Mouse (Mus musculus) ZHBTc4 (cell line): ENCODE results near the gene Agap3.

Experiments
- DNase-seq: peaks from one replicate; pipeline ENCODE4 v3.0.0-alpha.2; 2011; ENCODE audit warnings: low read depth, low spot score

Agap3 gene

DNA sequence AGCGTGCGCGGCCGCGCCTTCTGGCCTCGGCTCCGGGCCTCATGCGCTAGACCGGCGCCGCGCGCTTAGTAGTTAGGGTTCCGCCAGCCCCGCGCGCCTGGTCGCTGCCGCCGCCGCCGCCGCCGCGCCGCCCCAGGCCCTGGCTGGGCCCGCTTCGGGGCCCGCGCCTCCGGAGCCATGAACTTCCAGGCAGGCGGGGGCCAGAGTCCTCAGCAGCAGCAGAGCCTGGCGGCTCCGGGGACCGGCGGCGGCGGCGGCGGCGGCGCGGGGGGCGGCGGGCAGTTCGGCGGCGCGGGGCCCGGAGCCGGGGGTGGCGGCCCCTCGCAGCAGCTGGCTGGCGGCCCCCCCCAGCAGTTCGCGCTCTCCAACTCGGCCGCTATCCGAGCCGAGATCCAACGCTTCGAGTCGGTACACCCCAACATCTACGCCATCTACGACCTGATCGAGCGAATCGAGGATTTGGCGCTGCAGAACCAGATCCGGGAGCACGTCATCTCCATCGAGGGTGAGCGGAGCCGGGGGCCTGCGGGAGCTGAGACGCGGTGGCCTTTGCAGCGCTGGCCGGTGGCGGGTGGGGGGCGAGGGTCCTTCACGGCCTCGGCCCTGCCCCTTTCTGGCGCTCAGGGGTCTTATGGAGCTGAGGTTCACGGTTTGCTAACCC is at the start of gene Agap3:
TSS of gene Agap3 (plus strand) at position 148 of the 661 bp plus-strand sequence.
- peak; percentile 42 for DNase-seq

DNA sequence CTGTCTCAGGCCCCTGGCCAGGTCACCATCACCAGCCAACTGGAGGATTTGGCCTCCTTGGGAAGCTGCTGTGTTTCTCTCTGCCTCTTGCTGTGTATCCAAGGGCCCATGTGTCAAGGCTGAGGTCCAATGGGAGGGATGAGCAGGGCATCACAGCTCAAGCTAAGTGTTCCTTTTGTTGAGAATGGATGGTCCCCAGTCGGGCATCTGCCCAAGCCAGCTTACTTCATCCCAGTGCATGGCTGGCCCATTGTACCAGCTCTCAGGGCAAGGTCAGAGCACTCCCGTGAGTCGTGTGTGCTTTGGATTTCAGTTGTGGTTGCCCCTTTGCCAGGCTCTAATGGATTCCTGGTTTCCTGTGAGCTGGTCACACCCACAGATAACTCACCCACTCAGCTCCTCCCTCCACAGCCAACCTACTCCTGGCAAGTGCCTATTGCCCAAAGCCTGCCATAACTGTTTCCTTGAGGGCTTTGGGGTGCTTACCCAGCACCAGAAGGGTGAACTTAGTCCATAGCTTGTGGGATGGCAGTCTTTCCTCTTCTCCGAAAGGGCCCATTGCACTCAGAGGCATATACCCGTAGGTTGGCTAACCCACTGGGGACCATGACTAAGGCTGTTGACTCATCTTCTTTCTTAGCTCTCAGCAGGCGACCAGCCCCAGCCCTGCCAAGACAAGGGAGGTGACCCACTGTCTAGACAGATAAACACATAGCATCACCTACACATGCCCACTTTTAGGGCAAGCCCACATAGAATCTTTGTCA is 47.2 kb upstream of the Agap3 start:
- DNase-seq = no peak

DNA sequence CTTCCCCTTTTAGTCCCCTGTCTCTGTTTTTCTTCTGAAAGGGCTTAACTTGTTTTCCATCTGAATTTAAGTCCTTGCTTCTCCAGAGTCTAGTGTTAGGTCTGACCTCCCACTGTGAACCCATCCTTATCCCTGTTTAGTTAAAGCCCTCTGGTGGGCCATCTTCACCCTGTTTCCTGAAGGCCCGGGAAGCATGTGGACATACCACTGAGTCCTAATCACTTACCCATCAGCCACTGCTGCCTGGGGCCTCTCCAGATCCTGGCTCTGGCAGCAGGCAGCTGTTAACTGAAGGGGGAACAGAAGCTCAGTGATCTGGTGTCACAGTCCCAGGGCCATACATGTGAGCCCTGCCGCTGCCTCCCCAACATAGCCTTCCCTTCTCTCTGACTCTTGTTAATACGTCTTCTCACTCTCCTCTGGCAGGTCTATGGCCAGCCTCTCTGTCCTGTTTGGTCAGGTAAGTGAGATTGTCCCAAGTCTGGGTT is 46.5 kb upstream of the Agap3 start:
- no peak for DNase-seq

DNA sequence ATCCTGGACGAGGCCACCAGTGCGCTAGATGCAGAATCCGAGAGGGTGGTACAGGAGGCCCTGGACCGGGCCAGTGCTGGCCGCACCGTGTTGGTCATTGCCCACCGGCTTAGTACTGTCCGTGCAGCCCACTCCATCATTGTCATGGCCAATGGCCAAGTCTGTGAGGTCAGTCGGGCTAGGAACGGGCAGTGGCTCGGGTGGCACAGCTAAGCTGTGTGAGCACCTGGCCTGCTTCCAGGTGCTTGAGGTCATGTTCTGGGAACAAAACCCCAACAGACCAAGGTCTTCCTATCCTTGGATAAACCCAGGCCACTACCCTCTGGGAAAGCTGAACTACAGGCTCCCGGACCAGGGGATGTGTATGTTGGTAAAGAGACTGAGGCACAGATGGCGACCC is 43.3 kb upstream of the Agap3 start:
- DNase-seq = no peak

DNA sequence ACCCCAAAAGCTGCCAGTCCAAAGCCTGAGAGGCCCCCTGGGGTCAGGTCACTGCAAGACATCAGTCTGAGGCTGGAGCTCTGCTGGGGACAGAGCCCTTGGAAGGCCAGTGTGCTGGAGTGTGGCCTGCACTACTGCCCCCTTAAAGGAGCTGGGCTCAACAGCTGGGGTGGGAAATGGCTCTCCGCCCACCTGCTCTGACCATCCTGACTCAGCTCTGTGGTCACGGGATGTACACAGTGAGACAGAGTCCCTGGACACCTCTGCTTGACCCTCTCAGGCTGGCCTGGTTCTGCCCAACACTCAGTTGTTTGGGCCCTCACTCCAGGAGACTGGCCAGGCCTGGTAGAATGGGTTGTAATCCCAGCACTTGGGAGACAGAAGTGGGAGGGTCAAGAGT is 42.5 kb upstream of the Agap3 start:
- DNase-seq = no peak

DNA sequence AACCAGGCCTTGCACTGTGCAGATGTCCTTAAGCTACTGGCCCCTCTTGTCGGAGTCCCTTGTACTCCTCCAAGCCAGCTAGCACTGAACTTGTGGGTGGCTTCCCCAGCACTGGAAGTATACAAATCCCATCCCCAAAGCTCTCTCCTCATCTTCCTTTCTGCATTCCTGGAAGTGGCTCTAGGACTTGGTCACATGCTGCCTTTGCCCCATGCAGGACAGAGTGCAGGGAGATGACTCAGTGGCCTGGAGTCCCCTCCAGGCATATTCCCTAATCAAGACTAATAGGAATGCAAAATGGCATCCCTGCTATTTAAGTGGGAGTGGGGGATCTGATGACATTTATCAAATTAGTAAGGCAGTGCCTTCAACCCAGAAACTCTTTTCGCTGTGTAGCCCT is 39.9 kb upstream of the Agap3 start:
- DNase-seq = no peak

DNA sequence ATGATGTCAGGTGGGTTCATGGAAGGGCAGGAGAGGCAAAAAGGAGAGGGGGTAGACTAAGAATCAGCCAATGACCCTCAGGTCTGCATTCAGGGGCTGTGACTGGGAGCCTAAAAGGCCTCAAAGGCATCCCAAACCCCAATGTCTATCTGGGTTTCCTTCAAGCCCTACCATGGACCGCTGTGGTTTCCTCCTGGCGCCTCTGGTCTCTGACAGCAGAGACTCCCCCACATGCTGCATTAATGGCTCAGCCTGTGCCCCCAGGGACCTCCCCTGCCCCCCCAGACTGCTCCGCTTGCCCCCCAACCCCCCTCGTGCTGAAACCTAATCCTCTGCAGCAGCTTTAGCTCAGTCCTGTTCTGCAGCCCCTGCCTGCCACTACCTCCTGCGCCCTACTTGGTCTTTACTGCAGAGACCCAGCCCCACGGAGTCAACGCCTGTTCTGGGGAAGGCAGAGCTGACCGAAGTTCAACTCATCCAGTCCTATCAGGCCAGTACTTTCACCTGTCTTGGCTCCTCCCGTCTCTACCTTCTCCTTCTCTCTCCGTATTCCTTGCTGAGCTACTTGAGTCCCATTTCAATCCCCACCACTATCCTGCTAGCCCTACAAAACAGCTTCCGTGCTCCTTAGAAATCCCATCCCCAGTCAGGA is 38.8 kb upstream of the Agap3 start, which contains the start of gene Asic3:
TSS of gene Asic3 (plus strand) at position 351 of the 652 bp plus-strand sequence.
- DNase-seq = no peak

DNA sequence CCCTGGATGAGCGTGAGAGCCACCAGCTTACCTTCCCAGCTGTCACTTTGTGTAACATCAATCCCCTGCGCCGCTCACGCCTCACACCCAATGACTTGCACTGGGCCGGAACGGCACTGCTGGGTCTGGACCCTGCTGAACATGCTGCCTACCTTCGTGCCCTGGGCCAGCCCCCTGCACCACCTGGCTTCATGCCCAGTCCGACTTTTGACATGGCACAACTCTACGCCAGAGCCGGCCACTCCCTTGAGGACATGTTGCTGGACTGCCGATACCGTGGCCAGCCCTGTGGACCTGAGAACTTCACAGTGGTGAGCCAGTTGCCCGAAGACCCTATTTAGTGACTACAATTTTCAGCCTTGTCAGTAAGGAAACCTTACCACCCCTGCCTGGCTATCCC is 38.0 kb upstream of the Agap3 start:
- peak; percentile 39 for DNase-seq

DNA sequence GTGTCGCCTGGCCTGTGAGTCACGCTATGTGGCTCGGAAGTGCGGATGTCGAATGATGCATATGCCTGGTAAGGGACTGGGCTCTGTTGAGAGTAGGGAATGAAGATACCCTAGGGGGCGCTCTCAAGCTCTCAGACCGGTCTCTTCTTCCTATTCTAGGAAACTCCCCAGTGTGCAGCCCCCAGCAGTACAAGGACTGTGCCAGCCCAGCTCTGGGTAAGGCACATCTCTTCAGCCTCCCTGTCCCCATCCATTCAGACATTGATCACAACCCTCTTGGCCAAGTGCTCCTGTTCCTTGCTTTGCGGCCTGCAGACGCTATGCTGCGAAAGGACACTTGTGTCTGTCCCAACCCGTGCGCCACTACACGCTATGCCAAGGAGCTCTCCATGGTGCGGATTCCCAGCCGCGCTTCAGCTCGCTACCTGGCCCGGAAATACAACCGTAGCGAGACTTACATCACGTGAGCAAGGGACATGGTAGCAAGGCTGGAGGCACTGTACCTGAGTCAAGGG is 35.7 kb upstream of the Agap3 start:
- DNase-seq = peak; percentile 90

DNA sequence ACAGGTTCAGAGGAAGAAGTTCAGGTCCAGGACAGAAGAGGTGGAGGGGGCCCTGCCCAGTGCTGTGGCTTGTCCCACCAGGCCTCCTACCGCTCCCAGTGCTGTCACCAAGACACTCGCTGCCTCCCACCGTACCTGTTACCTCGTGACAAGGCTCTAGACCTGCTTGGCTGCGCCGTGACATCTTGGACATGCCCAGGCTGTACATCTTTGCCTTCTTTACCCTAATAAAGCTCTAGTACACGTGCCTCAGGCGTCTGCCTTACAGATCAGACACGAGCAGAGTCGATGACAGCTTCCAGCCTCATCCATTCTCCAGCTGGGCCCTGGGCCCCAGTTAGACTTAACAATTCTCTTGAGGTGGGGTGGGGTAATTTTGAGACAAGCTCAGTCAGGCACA is 34.4 kb upstream of the Agap3 start:
- no peak for DNase-seq

DNA sequence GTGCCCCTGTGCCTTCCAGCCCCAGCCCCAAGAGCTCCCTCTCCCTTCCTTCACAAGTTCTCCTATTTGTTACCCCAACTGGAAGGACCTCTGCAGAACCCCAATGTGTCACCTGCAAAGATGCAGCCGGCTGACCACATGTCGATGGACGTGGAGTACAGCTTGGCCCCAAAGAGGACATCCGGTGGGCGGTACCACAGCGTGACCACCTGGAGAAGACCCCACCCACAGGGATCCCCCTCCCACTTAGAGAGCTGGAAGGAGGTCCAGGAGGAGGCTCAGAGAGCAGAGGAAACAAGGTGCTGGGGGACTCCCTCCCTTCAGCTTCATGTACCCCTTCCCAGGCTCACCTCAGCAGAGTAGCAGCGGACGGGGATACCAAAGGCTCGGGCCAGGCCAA is 31.6 kb upstream of the Agap3 start:
- DNase-seq = no peak

DNA sequence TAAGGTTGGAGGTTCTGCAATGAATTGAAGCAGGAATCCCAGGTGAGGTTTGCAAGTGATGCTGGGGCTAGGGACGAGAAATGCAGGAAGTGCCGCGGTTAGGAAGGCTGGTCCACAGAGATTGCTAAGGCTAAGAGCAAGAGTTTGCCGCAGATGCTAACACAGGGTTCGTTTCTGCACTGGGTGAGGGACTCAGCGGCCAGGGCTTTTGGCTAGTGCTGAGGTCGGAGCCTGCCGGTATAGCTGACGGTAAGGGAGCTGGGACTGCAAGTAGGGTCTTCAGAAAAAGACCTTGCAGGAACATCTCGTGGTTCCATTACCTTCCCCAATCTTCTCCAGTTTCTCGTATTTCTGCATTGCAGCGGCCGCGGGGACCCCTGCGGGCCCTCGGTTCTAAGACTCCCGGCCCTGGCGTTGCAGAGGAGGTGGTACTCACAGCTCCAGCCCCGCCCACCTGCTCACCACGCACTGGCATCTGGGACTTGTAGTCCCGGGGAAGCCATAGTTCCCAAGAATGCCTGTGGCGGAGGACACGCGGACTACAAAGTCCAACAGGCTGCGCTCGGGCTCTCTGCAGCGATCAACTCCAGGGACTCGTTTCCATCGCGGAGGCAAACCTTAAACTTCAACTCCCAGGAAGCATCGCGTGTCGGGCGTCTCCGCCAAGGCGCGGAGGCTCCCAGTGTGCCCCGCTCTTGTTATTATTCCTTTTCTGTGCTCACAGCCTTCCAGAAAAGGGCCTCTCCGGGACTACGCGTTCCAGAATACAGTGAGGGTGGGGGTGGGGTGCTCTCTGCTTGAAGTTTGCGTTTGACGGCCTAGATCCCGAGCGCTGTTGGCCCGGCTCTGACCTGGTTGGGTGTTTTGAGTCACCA is 28.6 kb upstream of the Agap3 start, which contains the start of the genes Cdk5 and Slc4a2:
TSS of gene Cdk5 (minus strand) at position 402 of the 875 bp plus-strand sequence.
TSS of gene Slc4a2 (plus strand) at position 709 of the 875 bp plus-strand sequence.
- peak; percentile 100 for DNase-seq

DNA sequence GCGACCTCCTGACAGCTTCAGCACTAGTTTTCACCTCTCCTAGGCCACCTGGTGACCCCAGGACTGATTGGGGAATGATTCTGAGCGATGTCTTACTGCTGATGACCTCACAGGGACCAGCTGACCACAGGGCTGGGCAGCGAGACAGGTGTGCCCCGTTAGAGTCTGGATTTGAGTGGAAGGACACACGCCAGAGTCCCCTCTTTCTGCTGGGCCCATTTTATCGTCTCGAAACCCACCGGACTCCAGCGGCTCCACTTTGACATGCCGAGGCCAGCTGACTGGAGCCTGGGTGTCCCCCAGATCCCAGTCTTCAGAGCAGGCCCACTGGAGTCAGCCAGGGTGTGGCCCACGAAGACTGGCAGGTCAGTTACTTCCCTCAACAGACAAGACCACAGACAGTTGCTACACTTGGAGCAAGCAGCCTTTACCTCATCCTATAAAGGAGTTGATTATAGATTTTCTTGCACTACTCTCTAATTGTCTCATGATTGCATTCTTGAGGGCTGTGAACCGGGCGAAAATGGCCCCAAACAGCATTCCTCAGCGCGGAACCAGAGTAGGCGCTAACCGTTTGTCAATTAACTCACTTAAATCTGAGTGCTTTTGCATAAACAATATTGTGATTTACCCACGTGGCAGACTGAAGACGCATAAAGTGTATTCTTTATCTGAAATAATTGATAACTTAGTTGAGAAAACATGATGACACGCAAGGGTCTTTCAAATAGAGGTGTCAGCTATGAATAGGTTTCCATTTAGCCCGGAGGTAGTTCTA is 27.8 kb upstream of the Agap3 start:
- no peak for DNase-seq

DNA sequence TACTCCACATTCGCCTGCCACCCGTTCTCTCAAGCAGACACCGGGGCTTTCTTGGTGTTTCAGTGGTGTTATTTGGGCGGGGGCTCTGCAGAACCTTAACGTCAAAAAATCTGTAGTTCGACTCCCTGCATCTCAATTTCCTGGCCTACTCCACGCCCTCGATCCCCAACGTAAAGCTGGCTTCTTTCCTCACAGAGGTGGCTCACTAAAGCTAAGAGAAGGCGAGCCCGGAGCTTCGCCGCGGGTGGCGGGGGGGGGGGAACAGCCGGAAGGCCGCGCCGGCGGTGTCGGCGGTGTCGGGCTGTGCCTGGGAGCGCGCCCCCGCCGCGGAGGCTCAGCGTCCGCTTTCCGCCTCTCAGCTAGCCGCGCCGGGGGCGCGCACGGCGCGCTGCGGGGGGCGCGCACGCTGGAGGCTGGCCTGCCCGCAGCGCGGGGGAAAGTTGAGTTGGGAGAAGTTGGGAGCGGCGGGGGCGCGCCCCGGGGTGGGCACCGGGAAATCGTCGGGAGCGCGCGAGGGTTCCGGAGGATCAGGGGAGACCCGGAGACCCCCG is 27.0 kb upstream of the Agap3 start:
- peak; percentile 91 for DNase-seq

DNA sequence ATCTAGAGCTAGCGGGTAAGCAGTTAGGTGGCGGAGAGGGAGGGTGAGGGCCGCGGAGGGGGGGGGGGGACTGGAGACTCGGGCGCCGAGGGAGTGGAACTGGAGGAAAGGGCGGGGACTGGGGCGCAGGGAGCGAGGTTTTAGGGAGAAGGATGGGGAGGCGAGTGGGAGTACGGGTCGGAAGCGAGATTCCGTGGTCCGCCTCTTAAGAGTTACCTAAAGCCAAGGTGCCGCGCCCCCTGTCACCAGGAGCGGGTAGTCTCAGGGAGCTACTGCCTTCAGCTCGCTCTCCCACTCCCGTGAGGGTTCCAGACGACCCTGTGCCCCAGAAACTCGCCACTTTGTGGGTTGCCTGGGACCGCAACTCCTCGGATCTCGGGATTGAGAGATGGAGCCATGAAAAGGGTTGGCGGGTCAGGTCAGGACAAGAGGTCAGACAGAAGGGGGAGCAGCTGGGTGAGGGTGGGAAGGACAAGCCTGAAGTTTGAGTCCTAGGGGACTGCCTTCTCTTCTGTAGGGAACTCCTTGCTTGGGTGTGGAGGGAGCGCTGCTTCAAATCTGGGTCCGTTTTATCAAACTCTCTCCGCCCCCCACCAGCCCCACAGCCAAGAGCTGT is 26.4 kb upstream of the Agap3 start:
- DNase-seq = peak; percentile 74

DNA sequence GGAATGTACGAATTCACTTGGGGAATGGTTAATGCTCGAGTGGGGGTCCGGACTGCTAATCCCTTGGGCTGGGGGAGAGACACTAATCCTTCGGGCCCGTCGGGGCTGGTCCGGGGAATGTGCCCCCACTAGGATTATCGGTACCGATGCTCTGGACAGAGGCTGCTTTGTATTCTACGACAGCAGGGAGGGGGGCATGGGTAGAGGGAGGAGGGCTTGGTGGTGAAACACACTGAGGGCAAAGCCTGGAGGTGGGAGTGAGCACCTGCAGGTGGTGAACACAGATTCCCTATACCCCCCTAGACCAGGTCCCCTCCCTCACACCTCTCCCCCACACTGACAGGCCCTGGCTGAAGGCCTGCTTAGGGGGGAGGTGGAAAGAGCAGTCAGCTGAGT is 25.9 kb upstream of the Agap3 start:
- DNase-seq = no peak

DNA sequence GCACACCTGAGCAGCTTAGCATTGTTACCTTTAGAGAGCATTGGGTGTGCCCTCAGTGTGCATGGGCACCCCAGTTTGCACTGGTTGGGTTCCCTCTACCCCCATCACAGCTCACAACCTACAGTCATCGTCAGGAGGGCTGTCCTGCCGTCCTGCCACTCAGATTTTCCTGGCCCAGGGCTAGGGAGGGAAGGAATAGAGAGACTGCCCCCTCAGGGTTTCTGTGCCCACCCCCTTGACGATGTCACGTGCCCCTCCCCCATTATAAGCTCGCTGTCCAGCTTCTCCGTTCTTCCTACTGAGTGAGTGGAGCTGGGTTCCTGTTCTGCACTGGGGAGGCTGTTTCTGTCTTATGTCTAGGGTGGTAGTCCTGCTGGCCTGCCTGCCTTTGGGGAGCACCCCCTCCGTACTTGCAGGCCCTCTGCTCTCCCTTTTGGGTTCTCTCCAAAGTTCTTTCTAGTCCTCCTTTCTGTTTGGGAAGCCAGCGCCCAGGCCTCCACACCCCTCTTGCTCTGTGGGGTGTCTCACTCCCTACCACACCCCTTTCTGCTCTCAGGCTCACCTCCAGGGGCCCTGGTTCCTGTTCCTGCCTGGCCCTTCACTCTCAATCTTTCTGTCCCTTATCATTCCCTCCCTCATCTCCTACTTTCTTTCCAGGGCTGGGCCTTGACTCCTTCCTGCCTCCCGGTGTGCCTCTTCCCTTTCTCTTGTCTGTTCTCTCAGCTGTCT is 25.3 kb upstream of the Agap3 start:
- no peak for DNase-seq

DNA sequence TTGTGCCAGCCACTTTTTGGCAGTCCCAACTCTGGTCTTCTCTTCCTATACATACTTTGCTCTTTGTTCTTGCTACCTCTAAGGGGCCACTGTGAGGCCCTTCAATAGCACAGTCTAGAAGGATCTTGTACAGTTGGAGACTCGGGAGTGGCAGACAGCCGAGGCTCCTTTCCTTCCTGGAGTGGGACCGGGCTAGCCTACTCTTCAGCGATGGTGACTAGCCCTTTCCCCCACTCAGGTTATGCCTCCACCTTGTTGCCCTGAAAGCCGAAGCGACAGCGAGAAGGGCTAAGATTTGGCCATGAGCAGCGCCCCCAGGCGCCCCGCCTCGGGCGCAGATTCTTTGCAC is 24.7 kb upstream of the Agap3 start:
- no peak for DNase-seq

DNA sequence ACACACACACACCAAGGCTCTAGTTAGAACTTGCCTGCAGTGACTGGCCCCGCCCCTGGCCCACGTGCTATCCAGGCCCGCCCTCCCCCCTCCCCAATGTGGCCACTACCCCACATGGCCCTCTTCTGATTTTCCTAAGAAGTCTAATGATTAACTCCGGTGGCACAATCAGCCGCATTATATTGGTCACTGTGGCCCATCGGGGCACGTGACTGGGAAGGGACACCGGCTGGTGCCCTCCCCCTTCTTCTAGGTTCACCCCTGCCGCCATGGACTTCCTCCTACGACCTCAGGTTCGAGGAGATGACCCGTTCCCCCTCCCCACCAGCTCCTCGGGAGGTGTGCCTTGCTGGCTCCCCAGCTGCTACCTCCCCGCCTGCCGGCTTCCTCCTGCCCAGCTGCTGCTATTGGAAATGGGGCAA is 24.0 kb upstream of the Agap3 start:
- no peak for DNase-seq
